Mouse (Mus musculus) thymus, postnatal 10 days (tissue): ENCODE measurements around the gene Galnt15.

Experiments used
- DNase-seq, 2 experiments: peaks; one replicate each; pipeline ENCODE4 v3.0.0; 2021; ENCODE audit warnings: low spot score in 2 of 2

Gene Galnt15

DNA sequence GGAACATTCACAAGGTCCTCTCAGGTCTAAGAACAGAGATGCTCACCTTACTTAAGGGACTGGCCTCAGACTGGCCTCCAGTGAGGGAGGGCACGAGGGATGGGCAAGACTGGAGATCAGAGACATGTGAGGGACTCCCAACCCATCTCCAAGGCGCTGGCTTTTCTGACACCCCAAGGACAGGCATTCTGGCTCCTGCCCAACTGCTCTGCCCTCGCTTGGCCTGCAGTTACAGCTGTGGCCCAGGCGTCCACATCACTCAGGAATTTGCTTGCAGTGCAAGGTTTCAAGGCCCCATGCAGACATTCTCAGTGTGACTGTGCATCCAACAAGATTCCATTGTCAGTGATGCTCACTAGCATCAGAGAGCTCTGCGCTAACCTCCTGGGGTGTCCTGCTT is 7.7 kb downstream of the Galnt15 start:
- DNase-seq, result no peak

DNA sequence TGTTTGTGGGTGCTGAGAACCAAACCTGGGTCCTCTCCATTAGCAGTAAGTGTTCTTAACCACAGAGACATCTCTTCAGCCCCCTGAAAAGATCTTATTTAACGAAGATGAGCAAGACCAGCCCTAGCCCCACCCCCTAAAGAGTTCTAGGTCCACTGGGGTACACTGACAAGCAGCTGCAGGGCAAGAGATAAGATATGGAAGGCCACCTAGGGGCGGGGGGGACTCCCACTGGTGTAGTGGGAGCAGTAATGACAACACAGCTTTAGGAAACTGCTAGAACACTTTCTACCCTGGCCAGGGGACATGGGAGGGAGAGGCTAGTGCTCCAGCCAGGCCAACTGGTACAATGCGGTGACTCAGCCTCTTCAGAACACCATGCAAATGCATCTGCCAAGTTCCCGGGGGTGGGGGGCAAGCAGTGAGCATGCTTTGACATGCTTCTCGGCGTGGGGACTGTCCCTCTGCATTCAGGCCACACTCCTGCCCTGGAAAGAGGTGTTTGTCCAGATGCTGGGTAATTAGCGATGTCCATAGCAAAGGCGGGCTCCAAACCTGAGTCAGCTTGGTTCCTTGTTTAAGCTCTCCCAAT is 9.0 kb downstream of the Galnt15 start:
- DNase-seq, result no peak

- no peak for DNase-seq
Measured at GRCm38 (mm10) chr14:32042108-32042507, 13.3 kb downstream of the Galnt15 start.

DNA sequence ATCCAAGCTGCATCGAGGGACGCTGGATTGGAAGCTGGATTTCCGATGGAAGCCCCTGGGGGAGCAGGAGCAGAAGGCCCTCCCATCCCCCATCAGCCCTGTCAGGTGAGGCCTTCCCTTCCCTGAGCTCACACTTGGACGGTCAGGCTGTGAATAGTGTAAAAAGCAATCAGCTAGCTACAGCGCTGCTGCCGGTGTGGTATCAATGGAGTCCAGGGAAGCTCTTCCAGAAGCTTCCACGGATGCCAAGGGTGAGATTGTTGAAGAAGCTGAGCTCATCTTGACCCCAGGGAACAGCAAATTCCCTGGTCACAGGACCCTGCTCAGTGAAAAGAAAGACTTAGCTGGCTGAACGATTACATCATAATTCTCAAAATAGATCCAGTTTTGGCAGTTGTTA is 17.6 kb downstream of the Galnt15 start:
- DNase-seq, result no peak

GRCm38 (mm10) chr14:32050171-32050570 is 21.4 kb downstream of the Galnt15 start:
- no peak for DNase-seq

DNA sequence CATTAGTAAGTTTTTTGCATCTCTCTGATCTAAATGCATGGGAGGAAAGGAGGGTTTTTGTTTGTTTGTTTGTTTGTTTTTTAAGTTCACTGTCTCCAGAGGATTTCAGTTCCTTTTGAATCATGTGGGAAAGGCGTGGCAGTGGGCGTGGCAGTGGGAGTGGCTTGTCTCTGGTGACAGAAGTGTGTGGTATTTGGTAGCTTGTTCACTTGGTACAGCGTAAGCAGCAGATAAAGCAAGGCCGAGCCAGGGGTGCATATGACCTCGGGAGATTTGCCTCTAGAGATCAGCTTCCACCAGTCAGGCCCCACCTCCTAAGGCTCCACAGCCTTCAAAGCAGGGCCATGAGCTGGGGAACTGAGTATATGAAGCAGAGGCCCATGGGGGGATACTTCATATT is 25.1 kb downstream of the Galnt15 start:
- DNase-seq, result no peak

- DNase-seq, result no peak
Measured at GRCm38 (mm10) chr14:32054788-32055187, 26.0 kb downstream of the Galnt15 start.

GRCm38 (mm10) chr14:32055781-32056180 is 27.0 kb downstream of the Galnt15 start:
- DNase-seq, result no peak

DNA sequence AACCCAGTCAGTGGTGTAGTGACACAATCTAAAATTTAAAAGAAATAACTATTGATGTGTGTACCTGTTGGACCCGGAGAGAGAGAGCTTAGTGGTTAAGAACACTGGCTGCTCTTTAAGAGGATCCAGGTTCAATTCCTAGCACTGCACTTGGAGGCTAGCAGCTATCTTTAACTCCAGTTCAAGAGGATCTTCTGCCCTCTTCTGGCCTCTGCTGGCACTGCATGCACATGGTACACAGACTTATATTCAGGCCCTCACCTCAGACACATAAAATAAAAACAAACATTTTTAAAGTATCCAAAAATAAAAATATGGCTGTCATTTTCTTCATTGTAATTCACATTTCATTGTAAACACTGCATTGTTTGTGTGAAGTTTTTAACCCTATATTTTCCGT is 27.9 kb downstream of the Galnt15 start:
- peak; percentile 6 to 52 for DNase-seq

DNA sequence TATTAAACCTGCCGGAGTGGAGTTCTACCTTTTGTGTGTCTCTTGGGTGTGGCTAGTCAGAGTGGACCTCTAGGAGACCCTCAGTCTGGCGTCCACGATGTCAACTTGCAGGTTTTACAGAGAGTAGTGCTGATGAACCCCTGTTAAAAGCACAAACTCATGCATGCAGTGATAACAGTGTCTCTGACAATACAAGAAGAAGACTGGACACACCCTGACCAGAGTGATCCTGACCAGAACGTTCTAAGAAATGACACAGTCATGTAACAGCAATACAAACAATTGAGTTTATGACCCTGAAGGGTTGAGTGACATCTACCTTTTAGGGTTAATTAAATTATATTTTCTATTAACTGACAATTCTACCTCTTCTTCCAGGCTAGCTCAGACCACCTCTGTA is 28.9 kb downstream of the Galnt15 start:
- no peak for DNase-seq

DNA sequence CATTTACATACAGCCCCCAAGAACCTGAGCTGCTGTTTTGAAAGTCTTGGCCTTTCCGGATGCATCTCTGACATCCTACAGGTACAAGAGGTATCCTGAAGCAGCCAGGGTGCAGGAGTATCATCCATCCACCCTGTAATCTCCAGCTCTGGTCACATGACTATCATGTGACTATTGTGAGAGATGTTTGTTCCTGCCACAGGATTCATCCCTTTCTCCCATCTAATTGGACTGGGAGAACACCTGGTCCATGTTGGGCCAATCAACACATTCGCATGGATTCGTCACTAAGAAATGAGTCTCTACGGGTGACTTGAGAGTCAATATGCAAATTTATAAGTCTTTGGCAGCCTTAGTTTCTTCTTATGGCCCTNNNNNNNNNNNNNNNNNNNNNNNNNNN is 32.6 kb downstream of the Galnt15 start:
- no peak for DNase-seq

DNA sequence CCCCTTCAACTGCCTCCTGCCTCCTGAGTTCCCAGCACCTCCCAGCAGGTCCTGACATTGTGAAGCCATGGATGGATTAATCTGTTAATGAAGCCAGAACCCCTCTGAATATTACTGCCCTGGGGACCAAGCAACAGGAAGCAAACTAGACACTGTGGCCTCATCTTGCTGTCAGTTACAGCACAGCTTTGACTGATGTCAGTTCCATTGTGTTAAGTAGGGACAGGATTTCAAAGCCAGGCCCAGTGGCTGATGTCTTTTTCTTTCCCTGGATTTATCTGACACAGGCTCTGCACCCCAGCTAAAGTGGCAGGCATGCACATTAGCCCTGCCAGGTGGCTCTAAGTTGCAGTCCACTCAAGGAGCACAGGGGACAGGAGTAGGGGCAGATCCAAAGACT is 44.0 kb downstream of the Galnt15 start:
- no peak for DNase-seq

GRCm38 (mm10) chr14:32073211-32073685 is 44.5 kb downstream of the Galnt15 start:
- no peak for DNase-seq

GRCm38 (mm10) chr14:32073901-32074300 is 45.1 kb downstream of the Galnt15 start:
- DNase-seq, result no peak

DNA sequence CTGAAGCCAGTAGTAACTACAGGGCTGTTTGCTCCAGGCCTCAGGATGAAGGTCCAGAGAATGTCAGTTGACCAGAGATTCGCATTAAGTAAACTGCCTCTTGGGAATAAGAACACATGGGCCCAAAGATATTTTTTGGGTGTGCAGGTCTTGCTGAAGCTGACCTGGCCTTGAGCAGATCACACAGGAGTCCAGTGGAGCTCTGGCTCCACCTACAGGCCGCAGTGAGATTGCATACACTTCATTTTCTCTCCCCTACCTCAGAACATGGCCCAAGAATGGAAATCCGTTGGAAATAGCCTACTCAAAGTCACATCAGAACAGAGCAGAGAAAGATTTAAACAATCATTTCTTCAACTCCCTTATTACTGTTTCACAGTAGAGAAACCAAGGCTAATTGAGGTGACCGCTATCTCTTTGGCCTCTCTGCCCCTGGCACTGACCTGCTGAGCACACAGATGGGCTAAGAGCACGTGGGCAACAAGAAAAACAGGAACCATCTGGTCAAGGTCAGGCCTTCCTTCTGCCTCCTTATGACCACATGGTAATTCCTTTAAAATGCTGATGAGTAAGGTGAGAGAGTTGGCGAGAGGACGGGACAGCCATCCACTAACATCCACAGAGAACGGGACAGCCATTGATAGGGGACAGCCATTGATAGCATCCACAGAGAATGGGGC is 48.2 kb downstream of the Galnt15 start:
- DNase-seq, result peak in 1 of 2 experiments; percentile 19

- DNase-seq, result no peak
Measured at GRCm38 (mm10) chr14:32081026-32081425, 52.2 kb downstream of the Galnt15 start.

- no peak for DNase-seq
Measured at GRCm38 (mm10) chr14:32082891-32083290, 54.1 kb downstream of the Galnt15 start.

GRCm38 (mm10) chr14:32083466-32083865 is 54.7 kb downstream of the Galnt15 start:
- no peak for DNase-seq

DNA sequence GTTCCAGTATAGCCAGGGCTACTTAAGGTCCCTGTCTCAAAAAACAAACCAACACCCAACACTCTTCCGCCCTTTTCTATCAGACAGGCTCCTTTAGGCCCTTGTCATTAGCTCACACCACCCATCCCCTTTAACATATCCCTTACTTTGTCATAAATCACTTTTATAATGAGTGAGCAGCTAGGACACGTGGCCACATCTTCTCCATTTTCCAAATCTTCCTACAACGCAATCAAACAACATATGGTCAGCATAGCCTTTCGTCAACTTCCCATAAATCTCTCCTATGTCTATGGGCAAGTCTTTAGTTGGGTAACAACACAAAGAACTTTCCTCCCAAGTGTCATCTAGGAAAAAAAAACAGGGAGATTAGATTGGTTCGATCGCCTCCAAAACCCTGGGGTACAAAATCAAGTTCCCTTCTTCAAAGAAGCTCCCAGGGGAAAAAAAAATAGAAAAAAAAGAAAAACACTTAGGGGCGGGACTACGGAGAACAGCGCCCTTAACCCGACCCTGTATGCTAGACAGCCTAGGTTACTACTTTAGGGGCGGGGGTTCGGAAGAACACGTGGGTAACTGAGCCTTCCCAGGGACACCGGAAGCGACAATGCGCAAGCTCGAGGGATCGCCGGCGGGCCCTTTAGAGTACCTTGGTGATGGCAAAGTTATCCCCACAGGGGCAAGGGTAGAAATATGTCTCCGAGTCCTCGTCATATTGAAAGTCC is 56.1 kb downstream of the Galnt15 start, which contains the start of gene Oxnad1:
Gene Oxnad1 (plus strand): TSS at position 614 of the 725 bp plus-strand sequence.
- peak; percentile 81 to 84 for DNase-seq

GRCm38 (mm10) chr14:32085486-32086201 is 56.9 kb downstream of the Galnt15 start, which contains the start of gene Dph3:
TSS of gene Dph3 (minus strand) at chr14:32085729.
- peak; percentile 93 for DNase-seq

DNA sequence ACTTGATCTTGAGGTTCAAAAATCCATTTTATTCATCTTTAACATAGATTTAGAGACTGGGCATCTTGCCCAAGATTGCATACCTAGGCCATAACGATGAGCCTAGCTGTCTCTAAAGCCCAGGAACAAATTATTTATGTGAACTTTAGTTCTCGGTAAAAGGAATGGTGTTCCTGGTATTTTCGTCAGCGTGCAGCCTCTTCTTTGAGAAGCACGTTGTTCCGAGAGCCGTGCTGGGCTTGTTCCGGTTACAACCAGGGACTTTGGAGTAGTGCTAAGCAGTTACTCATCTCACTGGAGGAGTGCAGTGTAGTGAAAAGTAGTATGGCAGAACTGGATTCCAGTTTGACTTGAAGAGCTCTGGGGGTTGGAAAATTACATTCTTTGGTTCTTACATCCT is 57.4 kb downstream of the Galnt15 start:
- no peak for DNase-seq
